Mouse (Mus musculus) left cerebral cortex, adult 2 months (tissue): Measurements from ENCODE around the gene Itgb2l. TPM values are rescaled to one million over a fixed set of nuclear protein-coding genes. Genes with fewer than 3 reads are reported as not detected.

Experiments used
- DNase-seq, 2 experiments: peaks; one replicate each; pipeline ENCODE4 v3.0.0; 2021 to 2022; ENCODE audit warnings: low spot score in 2 of 2, mixed read lengths in 1 of 2; ENCODE audit errors: extremely low spot score in 1 of 2
- H3K27ac ChIP-seq: fragments of 200-600 bp; 2 replicates; pipeline ENCODE4 v1.8.1; 2022
- H3K4me3 ChIP-seq: fragments of 200-600 bp; 2 replicates; pipeline ENCODE4 v1.8.1; 2022
- CTCF ChIP-seq: fragments of 200-600 bp; IDR thresholded peaks from 2 replicates; pipeline ENCODE4 v1.8.1; 2022; ENCODE audit warnings: antibody characterized with exemption, mild to moderate bottlenecking, moderate library complexity
- intact Hi-C: fragments of 180-260 bp; cut with DNase I; formaldehyde crosslinking; loops from one replicate; pipeline ENCODE4 v1.15.1; 2025
- total RNA-seq, 2 experiments: library from RNA; stranded (reverse); gene quantifications; 2 replicates each; pipeline ENCODE4 v1.2.3; 2021

Gene Itgb2l
- total RNA-seq, 2 experiments from 2014 or later: not detected

DNA sequence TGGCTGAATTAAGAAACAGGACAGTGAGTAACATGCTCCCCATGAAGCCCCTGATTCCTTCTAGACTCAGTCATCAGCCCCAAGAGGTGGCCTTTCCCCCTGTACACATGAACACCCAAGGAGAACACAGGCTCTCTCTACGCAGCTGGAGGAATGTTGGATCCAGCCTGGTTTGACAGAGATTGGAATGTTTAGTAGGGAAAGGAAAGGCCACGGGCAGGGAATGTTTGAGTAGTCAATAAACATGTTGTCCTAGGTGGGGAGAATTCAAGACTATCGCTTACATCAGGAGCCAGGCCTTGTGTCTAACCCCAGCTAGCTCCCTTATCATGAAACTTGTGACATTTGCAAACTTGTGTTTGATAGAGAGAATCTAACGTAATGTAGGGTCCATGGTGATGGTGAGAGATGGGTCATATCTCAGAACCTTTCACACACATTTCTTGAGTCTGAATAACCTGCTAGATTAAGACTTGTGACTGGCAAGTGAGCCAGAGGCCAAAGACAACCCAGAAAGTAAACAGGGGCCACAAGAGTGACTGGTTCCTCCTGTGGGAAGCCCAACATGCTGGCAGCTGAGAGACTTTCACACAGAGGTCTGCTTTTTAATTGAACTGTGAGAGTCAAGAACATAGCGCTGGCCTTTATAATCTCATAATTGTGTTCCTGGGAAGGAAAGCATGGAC, 60.8 kb downstream of the Itgb2l start:
- no peak for DNase-seq
- intact Hi-C loops: no loop called here
- Histone ChIP-seq H3K27ac (no peak overlapping the region), H3K4me3 (no peak overlapping the region)
- no peak for TF ChIP-seq CTCF

DNA sequence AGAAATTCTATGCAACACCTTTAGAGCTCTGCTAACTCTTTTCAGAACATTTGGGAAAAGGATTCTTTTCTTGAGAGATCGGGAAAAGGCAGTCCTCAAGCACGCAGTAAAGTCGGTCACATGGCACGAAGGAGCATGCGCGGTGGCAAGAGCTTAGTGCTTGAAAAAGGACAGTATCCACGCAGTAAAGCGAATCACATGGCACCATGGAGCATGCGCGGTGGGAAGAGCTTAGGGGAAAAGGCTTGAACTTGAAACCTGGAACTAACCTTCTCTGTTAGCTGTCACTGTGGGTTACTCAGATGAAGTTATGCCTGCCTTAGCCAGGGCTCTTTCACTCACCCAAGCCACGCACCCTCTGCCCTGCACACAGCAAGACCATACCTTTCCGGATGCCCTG, 62.0 kb downstream of the Itgb2l start:
- intact Hi-C loops: no loop called here
- no peak overlapping the region for H3K4me3 ChIP-seq
- no peak for DNase-seq
- H3K27ac ChIP-seq: no peak overlapping the region
- no peak for TF ChIP-seq CTCF

DNA sequence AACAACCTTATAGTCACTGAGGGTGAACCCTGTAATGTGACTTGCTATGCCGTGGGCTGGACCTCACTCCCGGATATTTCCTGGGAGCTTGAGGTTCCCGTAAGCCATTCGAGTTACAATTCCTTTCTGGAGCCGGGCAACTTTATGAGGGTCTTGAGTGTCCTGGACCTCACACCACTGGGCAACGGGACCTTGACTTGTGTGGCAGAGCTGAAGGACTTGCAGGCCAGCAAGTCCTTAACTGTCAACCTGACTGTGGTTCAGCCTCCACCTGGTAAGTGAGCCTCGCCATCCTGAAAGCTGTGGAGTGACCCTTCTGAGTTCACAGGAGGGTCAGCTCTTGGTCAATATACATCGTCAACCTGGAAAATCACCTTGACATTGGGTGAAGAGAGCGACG, 65.3 kb downstream of the Itgb2l start:
- intact Hi-C loops: no loop called here
- no peak overlapping the region for H3K27ac ChIP-seq
- no peak for TF ChIP-seq CTCF
- DNase-seq: no peak
- H3K4me3 ChIP-seq: no peak overlapping the region

DNA sequence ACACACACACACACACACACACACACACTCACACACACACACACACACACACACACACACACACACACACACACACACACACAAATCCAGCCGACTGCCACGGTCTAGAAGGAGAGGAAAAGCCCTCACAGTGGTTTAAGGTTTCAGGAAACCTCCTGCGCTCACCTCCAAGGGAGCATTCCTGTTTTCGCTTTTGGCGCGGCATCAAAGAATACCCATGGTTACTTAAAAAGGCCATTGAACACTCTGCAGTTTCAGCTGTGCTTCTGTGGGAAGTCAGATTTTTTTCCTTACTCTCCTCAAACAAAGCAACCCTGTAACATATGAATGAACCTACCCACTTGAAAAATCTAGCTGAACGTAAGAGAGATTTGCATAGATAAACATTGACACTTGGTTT, 67.1 kb downstream of the Itgb2l start:
- TF ChIP-seq CTCF: no peak
- intact Hi-C loops: no loop called here
- DNase-seq: no peak

DNA sequence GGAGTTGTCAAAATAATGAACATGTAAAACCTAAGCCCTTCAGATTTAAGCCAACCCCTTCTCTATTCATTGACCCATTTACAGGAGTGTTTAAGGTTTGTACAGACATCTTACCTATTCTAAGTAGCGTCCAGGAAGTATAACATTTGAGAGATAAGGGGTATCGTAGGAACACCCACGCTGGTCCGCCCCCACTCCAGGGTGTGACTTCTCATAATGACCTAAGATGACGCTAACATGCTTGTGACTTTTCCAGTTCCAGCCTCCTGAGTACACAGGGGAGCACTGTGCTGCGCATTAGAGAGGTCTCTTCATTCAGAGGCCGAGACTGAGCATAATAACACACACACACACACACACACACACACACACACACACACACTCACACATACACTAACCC, 67.9 kb downstream of the Itgb2l start:
- Histone ChIP-seq H3K27ac (no peak overlapping the region), H3K4me3 (no peak overlapping the region)
- TF ChIP-seq CTCF: no peak
- intact Hi-C loops: no loop called here
- DNase-seq: no peak

More for the DNA sequence above, 67.1 kb downstream of the Itgb2l start:
- Histone ChIP-seq H3K27ac (no peak overlapping the region), H3K4me3 (no peak overlapping the region)

DNA sequence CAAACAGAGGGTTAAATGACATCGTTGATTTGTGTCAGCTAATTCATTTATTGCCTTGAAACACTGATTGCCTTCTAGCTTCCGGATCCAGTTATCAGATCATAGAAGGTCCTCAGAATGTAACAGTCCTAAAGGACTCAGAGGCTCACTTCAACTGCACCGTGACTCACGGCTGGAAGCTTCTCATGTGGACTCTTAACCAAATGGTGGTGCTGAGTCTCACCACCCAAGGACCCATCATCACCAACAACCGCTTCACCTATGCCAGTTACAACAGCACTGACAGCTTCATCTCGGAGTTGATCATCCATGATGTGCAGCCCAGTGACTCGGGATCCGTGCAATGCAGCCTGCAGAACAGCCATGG, 70.7 kb downstream of the Itgb2l start:
- no peak for TF ChIP-seq CTCF
- DNase-seq: no peak
- Histone ChIP-seq H3K27ac (no peak overlapping the region), H3K4me3 (no peak overlapping the region)
- intact Hi-C loops: loop anchor here (5.0 kb wide), 1 partner anchor 75 kb away; no protein-coding TSS in a partner anchor

Other genes starting within 250 kb of the Itgb2l start
- gene Sh3bgr, start 243.2 kb downstream of the Itgb2l start, total RNA-seq: 1 to 10 TPM; 2.3 to 2.8 TPM
- 10 to 100 TPM; 17.2 to 20.5 TPM for gene B3galt5, start 207.8 kb downstream of the Itgb2l start, total RNA-seq
- gene Pcp4, start 24.0 kb upstream of the Itgb2l start, total RNA-seq: 100 to 1,000 TPM; 410 to 473 TPM